ENCODE assay signal across 9 mouse cellular contexts in the genomic region with DNA sequence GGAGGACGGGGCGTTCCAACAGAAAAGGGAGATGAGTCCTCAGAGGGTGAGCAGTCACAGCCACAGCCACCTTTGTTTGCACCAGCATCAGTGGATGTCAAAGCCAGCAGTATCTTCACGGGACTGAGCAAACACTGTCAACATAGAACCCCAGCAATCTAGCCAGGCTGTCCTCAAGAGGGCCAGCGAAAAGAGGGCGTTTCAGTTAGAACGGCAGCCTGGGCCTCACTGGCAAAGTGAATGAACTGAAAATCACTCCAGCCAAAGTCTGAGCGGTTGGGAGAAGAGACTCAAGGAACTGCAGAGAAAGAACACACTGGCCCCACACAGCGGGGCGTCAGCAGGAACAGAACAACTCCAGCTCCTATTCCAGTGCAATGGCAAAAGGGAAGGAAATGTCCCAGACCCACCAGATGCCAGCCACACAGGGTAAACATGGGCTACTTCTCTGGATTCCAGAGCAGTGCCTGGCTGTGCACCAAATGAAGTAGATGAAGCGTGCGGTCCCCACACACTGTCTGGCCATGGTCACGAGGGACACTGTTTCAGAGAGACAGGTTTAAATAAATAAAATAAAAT. TPM values are rescaled to one million over a fixed set of nuclear protein-coding genes. Genes with fewer than 3 reads are reported as not detected.
A peak's percentile ranks its signal among the peaks of the same experiment; 100 is the strongest.
DNase-seq lines count a peak whose midpoint lies in the region; ATAC-seq and TF ChIP-seq lines count a peak whose summit lies in the region.
"Had no signal": no experiment of that assay in that cellular context is flagged by ENCODE, and none has a peak within 500 bp of the region (broad histone marks: within the 10 kb centered on the region; RNA-seq: fewer than 3 reads in every experiment).

No protein-coding gene starts in this region.

- H3K9ac ChIP-seq in forebrain, embryonic 11.5 days (ENCODE audit: low read length) = no peak overlapping the region
- no peak overlapping the region for H3K9ac ChIP-seq in midbrain, embryonic 11.5 days (ENCODE audit: low read length)
- H3K9ac ChIP-seq in hindbrain, postnatal 0 days (replicated peaks; ENCODE audit: low read length) = no peak overlapping the region
- no peak overlapping the region for H3K9ac ChIP-seq in stomach, embryonic 16.5 days (ENCODE audit: low read length)
- no peak overlapping the region for H3K9ac ChIP-seq in liver, postnatal 0 days (replicated peaks)

- TF ChIP-seq CTCF in hindbrain, postnatal 0 days (IDR thresholded peaks at IDR 0.05; ENCODE audit: low read depth) = no peak
- no peak for TF ChIP-seq CTCF in liver, postnatal 0 days (IDR thresholded peaks at IDR 0.05; ENCODE audit: low read depth)

- H3K4me3 ChIP-seq in forebrain, embryonic 10.5 days = no peak overlapping the region
- no peak overlapping the region for H3K4me3 ChIP-seq in forebrain, embryonic 11.5 days (ENCODE audit: low read depth, low read length)
- H3K4me3 ChIP-seq in midbrain, embryonic 10.5 days = no peak overlapping the region
- no peak overlapping the region for H3K4me3 ChIP-seq in midbrain, embryonic 11.5 days (ENCODE audit: low read depth, low read length)
- H3K4me3 ChIP-seq in hindbrain, postnatal 0 days (ENCODE audit: low read length) = no peak overlapping the region
- H3K4me3 ChIP-seq in stomach, embryonic 16.5 days (replicated peaks; ENCODE audit: low read length) = no peak overlapping the region
- H3K4me3 ChIP-seq in liver, postnatal 0 days (ENCODE audit: low read depth, low read length) = no peak overlapping the region

- H3K9me3 ChIP-seq in forebrain, embryonic 10.5 days = no peaks in the 10 kb centered on the region
- no peaks in the 10 kb centered on the region for H3K9me3 ChIP-seq in forebrain, embryonic 11.5 days (ENCODE audit: control insufficient read depth, low read length)
- H3K9me3 ChIP-seq in midbrain, embryonic 10.5 days (replicated peaks) = no peaks in the 10 kb centered on the region
- no peaks in the 10 kb centered on the region for H3K9me3 ChIP-seq in midbrain, embryonic 11.5 days (ENCODE audit: control insufficient read depth, low read length)
- no peaks in the 10 kb centered on the region for H3K9me3 ChIP-seq in hindbrain, postnatal 0 days (ENCODE audit: low read length)
- H3K9me3 ChIP-seq in stomach, embryonic 16.5 days (replicated peaks; ENCODE audit: control insufficient read depth, low read length) = no peaks in the 10 kb centered on the region
- no peaks in the 10 kb centered on the region for H3K9me3 ChIP-seq in liver, postnatal 0 days (ENCODE audit: low read length)

- H3K36me3 ChIP-seq in forebrain, embryonic 10.5 days (replicated peaks) = peaks cover 49% of the 10 kb centered on the region
- H3K36me3 ChIP-seq in forebrain, embryonic 11.5 days (ENCODE audit: control insufficient read depth, insufficient read depth, low read length) = no peaks in the 10 kb centered on the region
- H3K36me3 ChIP-seq in midbrain, embryonic 10.5 days = peaks cover 18% of the 10 kb centered on the region
- no peaks in the 10 kb centered on the region for H3K36me3 ChIP-seq in midbrain, embryonic 11.5 days (ENCODE audit: control insufficient read depth, insufficient read depth, low read length)
- no peaks in the 10 kb centered on the region for H3K36me3 ChIP-seq in hindbrain, postnatal 0 days (ENCODE audit: insufficient read depth, low read length)
- H3K36me3 ChIP-seq in stomach, embryonic 16.5 days (ENCODE audit: control insufficient read depth, insufficient read depth, low read length) = no peaks in the 10 kb centered on the region
- peaks cover 8% of the 10 kb centered on the region; the same call in 1 of the 2 replicates for H3K36me3 ChIP-seq in liver, postnatal 0 days (replicated peaks; ENCODE audit: insufficient read depth, low read length)

- no peak overlapping the region for H3K4me2 ChIP-seq in forebrain, embryonic 11.5 days (ENCODE audit: low read depth, low read length, severe bottlenecking)
- H3K4me2 ChIP-seq in midbrain, embryonic 11.5 days = no peak overlapping the region
- H3K4me2 ChIP-seq in hindbrain, postnatal 0 days (ENCODE audit: low read depth, low read length) = no peak overlapping the region
- no peak overlapping the region for H3K4me2 ChIP-seq in stomach, embryonic 16.5 days (ENCODE audit: low read depth, low read length)
- no peak overlapping the region for H3K4me2 ChIP-seq in liver, postnatal 0 days (ENCODE audit: low read depth, low read length)

- TF ChIP-seq EP300 in liver, postnatal 0 days (IDR thresholded peaks at IDR 0.05; ENCODE audit: low read depth) = no peak

- H3K4me1 ChIP-seq in forebrain, embryonic 10.5 days = peaks cover 76% of the 10 kb centered on the region
- peaks cover 14% of the 10 kb centered on the region; the same call in 1 of the 2 replicates for H3K4me1 ChIP-seq in forebrain, embryonic 11.5 days (replicated peaks; ENCODE audit: control insufficient read depth, insufficient read depth, low read length)
- H3K4me1 ChIP-seq in midbrain, embryonic 10.5 days = peaks cover 84% of the 10 kb centered on the region
- H3K4me1 ChIP-seq in midbrain, embryonic 11.5 days (ENCODE audit: control insufficient read depth, insufficient read depth, low read length) = peaks cover 40% of the 10 kb centered on the region
- H3K4me1 ChIP-seq in hindbrain, postnatal 0 days (ENCODE audit: insufficient read depth, low read length) = peaks cover 46% of the 10 kb centered on the region
- peaks cover 28% of the 10 kb centered on the region for H3K4me1 ChIP-seq in stomach, embryonic 16.5 days (ENCODE audit: control insufficient read depth, insufficient read depth, low read length)
- H3K4me1 ChIP-seq in liver, postnatal 0 days (ENCODE audit: insufficient read depth) = no peaks in the 10 kb centered on the region

- 79% methylated on average over 12 of the region's 12 CpGs for WGBS in forebrain, embryonic 10.5 days
- WGBS in forebrain, embryonic 11.5 days = 74% methylated on average over 12 of the region's 12 CpGs
- 75% methylated on average over 12 of the region's 12 CpGs for WGBS in midbrain, embryonic 10.5 days
- WGBS in midbrain, embryonic 11.5 days = 73% methylated on average over 12 of the region's 12 CpGs
- WGBS in hindbrain, postnatal 0 days = 32% methylated on average over 12 of the region's 12 CpGs
- 47% methylated on average over 12 of the region's 12 CpGs for WGBS in stomach, embryonic 16.5 days
- 69% methylated on average over 12 of the region's 12 CpGs for WGBS in liver, postnatal 0 days (ENCODE audit: insufficient replicate concordance)

- peak overlapping the region; percentile 60 for H3K27ac ChIP-seq in forebrain, embryonic 10.5 days
- no peak overlapping the region for H3K27ac ChIP-seq in forebrain, embryonic 11.5 days (ENCODE audit: low read depth, low read length)
- H3K27ac ChIP-seq in midbrain, embryonic 10.5 days (replicated peaks) = peak overlapping the region; percentile 68
- H3K27ac ChIP-seq in midbrain, embryonic 11.5 days (ENCODE audit: low read depth, low read length) = no peak overlapping the region
- peak overlapping the region; percentile 70 for H3K27ac ChIP-seq in hindbrain, postnatal 0 days
- peak overlapping the region; percentile 34; the same call in 1 of the 2 replicates for H3K27ac ChIP-seq in stomach, embryonic 16.5 days (ENCODE audit: low read length)
- H3K27ac ChIP-seq in liver, postnatal 0 days (ENCODE audit: low read depth) = no peak overlapping the region

- no peaks in the 10 kb centered on the region for H3K27me3 ChIP-seq in forebrain, embryonic 10.5 days (ENCODE audit: poor library complexity, severe bottlenecking)
- H3K27me3 ChIP-seq in forebrain, embryonic 11.5 days (ENCODE audit: control insufficient read depth, insufficient read depth, low read length) = no peaks in the 10 kb centered on the region
- H3K27me3 ChIP-seq in midbrain, embryonic 10.5 days (ENCODE audit: low read depth, poor library complexity, severe bottlenecking) = no peaks in the 10 kb centered on the region
- no peaks in the 10 kb centered on the region for H3K27me3 ChIP-seq in midbrain, embryonic 11.5 days (ENCODE audit: control insufficient read depth, insufficient read depth, low read length)
- H3K27me3 ChIP-seq in hindbrain, postnatal 0 days (ENCODE audit: insufficient read depth, low read length) = no peaks in the 10 kb centered on the region
- no peaks in the 10 kb centered on the region for H3K27me3 ChIP-seq in stomach, embryonic 16.5 days (ENCODE audit: control insufficient read depth, insufficient read depth, low read length)
- H3K27me3 ChIP-seq in liver, postnatal 0 days (ENCODE audit: insufficient read depth, low read length) = no peaks in the 10 kb centered on the region

- DNase-seq in forebrain, embryonic 10.5 days (ENCODE audit: extremely low spot score, low spot score) = no peak
- no peak for DNase-seq in forebrain, embryonic 11.5 days (ENCODE audit: low spot score)
- DNase-seq in midbrain, embryonic 10.5 days (ENCODE audit: low spot score) = no peak
- no peak for DNase-seq in midbrain, embryonic 11.5 days (ENCODE audit: low spot score, missing footprints)
- DNase-seq in hindbrain, postnatal 0 days (ENCODE audit: low spot score) = peak; percentile 69
- no peak for DNase-seq in layer of hippocampus, adult 9-10 months (ENCODE audit: low spot score)
- no peak for DNase-seq in liver, postnatal 0 days
- DNase-seq: thymus, postnatal 36 days had no signal

- no peak for ATAC-seq in forebrain, embryonic 11.5 days (replicated peaks; ENCODE audit: low FRiP score)
- ATAC-seq in midbrain, embryonic 11.5 days (ENCODE audit: low FRiP score) = no peak
- peak; percentile 66 for ATAC-seq in hindbrain, postnatal 0 days
- no peak for ATAC-seq in stomach, embryonic 16.5 days (ENCODE audit: insufficient read depth, low FRiP score)
- ATAC-seq in liver, postnatal 0 days = no peak

RNA-seq across cellular contexts. Expression of a gene that starts 55.6 kb away (rescaled TPM):
- 0.52 and 0.92 TPM in 2 replicates for polyA plus RNA-seq in forebrain, embryonic 10.5 days (2016; fragmentation: Nextera tagmentation; extraction: Ambion mirVana)
- 0.91 and 1.8 TPM in 2 replicates for polyA plus RNA-seq in forebrain, embryonic 11.5 days (2014; fragmentation: Nextera tagmentation; extraction: Ambion mirVana)
- polyA plus RNA-seq in midbrain, embryonic 10.5 days (2016; fragmentation: Nextera tagmentation; extraction: Ambion mirVana) = 0.82 and 0.90 TPM in 2 replicates
- 0.69 and 1.2 TPM in 2 replicates for polyA plus RNA-seq in midbrain, embryonic 11.5 days (2014; fragmentation: Nextera tagmentation; extraction: Ambion mirVana)
- 1.4 and 3.8 TPM in 2 replicates for total RNA-seq in hindbrain, postnatal 0 days (2014; rRNA removed)
- polyA plus RNA-seq in hindbrain, postnatal 0 days (2015; fragmentation: Nextera tagmentation; extraction: Ambion mirVana) = 6.9 and 7.5 TPM in 2 replicates
- polyA plus RNA-seq in stomach, embryonic 16.5 days (2015; fragmentation: Nextera tagmentation; extraction: Ambion mirVana) = 26.1 and 27.4 TPM in 2 replicates
- 4.5 and 4.6 TPM in 2 replicates for polyA plus RNA-seq in liver, postnatal 0 days (2015; fragmentation: Nextera tagmentation; extraction: Ambion mirVana)

Comparison
In these comparisons a context has a peak if more than half of its experiments do, and no peak if none do; other contexts are left out.
1. H3K27ac ChIP-seq: peak in forebrain, embryonic 10.5 days (single experiment), midbrain, embryonic 10.5 days (single experiment), hindbrain, postnatal 0 days (single experiment) and stomach, embryonic 16.5 days (single experiment); none in forebrain, embryonic 11.5 days (single experiment), midbrain, embryonic 11.5 days (single experiment) and liver, postnatal 0 days (single experiment).